Mouse (Mus musculus): Measurements from ENCODE around the gene Idi2. TPM values are rescaled to one million over a fixed set of nuclear protein-coding genes. Genes with fewer than 3 reads are reported as not detected.

The Idi2 gene
- polyA plus RNA-seq, 1 experiment from 2014 or later, result not detected

GRCm38 (mm10) chr13:8999464-8999863, 46.8 kb downstream of the Idi2 start:
- H3K27ac ChIP-seq, result peak overlapping the region; percentile 61
- WGBS (ENCODE audit: insufficient replicate concordance), result 10% methylated on average over 8 of the region's 8 CpGs
- no peak overlapping the region for H3K4me3 ChIP-seq (replicated peaks)
- peak overlapping the region; percentile 41; the same call in 1 of the 2 replicates for H3K9ac ChIP-seq
- no peaks in the 10 kb centered on the region for H3K36me3 ChIP-seq
- no peaks in the 10 kb centered on the region for H3K9me3 ChIP-seq (replicated peaks)
- H3K4me2 ChIP-seq, result peak overlapping the region; percentile 41
- peaks cover 37% of the 10 kb centered on the region for H3K4me1 ChIP-seq (replicated peaks)
- DNase-seq (no peak), ATAC-seq (ENCODE audit: low read depth) (peak; percentile 69)
- H3K27me3 ChIP-seq, result no peaks in the 10 kb centered on the region

DNA sequence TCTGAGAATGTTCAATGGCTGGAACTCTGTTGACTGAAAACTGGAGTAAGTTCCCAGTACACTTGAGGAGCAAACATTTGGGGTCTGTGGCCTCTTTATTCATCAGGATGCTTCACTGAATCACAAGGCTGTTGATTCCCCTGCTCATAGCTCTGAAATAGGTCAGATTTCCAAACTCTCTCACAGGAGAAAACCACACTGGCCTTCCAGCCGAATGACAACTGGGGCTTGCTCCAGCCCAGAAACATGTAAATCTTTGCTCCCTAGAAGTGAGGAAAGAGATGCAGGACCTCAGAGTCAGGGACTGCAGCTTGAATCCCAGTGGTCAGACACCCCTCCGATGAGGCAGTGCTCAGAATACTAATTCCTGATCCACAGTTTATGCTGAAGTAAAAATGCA, 50.6 kb downstream of the Idi2 start:
- H3K27me3 ChIP-seq, result no peaks in the 10 kb centered on the region; the same call in 1 of the 2 replicates
- no peak overlapping the region for H3K9ac ChIP-seq
- DNase-seq (no peak), ATAC-seq (ENCODE audit: low read depth) (no peak)
- H3K4me1 ChIP-seq (replicated peaks), result peaks cover 17% of the 10 kb centered on the region
- H3K4me2 ChIP-seq, result no peak overlapping the region
- H3K27ac ChIP-seq, result no peak overlapping the region
- no peaks in the 10 kb centered on the region for H3K36me3 ChIP-seq
- no peak overlapping the region for H3K4me3 ChIP-seq (replicated peaks)
- 58% methylated on average over 2 of the region's 2 CpGs for WGBS (ENCODE audit: insufficient replicate concordance)
- H3K9me3 ChIP-seq (replicated peaks), result no peaks in the 10 kb centered on the region

Small RNAs within 50 kb of the gene (microRNA-seq; reads per million reads assigned to microRNA genes)
- not detected for gene Gm22750

Other genes starting within 250 kb of the Idi2 start
- 7.8 and 9.9 TPM in 2 replicates for gene Wdr37, start 81.0 kb upstream of the Idi2 start, polyA plus RNA-seq (2015; fragmentation: Nextera tagmentation; extraction: Ambion mirVana)
- gene Idi1, start 67.4 kb upstream of the Idi2 start, polyA plus RNA-seq (2015; fragmentation: Nextera tagmentation; extraction: Ambion mirVana), result 78.9 and 108 TPM in 2 replicates
- gene Gm9745, start 4.6 kb upstream of the Idi2 start, polyA plus RNA-seq (2015; fragmentation: Nextera tagmentation; extraction: Ambion mirVana), result not detected in 2 replicates
- 65.5 and 70.4 TPM in 2 replicates for gene Gtpbp4, start 43.2 kb downstream of the Idi2 start, polyA plus RNA-seq (2015; fragmentation: Nextera tagmentation; extraction: Ambion mirVana)
- gene Larp4b, start 141.0 kb downstream of the Idi2 start, polyA plus RNA-seq (2015; fragmentation: Nextera tagmentation; extraction: Ambion mirVana), result 23.7 and 27.6 TPM in 2 replicates

Measured in liver, embryonic 13.5 days (tissue).